Mouse (Mus musculus): Measurements from ENCODE around the gene Vezf1. TPM values are rescaled to one million over a fixed set of nuclear protein-coding genes. Genes with fewer than 3 reads are reported as not detected.

Vezf1 gene
- polyA plus RNA-seq, 1 experiment from 2014 or later: 32.4 TPM

DNA sequence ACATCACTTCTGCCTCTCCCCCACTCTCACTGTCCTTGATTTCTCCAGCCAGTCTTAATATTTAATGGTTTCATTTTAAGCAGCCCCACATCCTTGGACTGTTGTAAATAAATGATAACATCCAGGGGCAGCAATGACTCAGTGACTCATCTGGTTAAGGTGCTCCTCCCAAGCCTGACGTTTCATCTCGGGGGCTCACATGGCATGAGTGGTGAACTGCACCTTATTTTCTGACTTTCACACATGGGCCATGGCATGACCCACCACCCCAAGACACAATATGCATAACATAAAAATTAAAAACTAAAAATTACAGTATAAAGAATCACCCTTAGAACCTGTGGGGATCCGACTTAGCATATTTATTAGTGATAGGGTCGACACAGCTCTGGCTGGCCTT, 22.2 kb upstream of the Vezf1 start:
- no peak overlapping the region for H3K27ac ChIP-seq
- 77% methylated on average over 4 of the region's 4 CpGs for WGBS

DNA sequence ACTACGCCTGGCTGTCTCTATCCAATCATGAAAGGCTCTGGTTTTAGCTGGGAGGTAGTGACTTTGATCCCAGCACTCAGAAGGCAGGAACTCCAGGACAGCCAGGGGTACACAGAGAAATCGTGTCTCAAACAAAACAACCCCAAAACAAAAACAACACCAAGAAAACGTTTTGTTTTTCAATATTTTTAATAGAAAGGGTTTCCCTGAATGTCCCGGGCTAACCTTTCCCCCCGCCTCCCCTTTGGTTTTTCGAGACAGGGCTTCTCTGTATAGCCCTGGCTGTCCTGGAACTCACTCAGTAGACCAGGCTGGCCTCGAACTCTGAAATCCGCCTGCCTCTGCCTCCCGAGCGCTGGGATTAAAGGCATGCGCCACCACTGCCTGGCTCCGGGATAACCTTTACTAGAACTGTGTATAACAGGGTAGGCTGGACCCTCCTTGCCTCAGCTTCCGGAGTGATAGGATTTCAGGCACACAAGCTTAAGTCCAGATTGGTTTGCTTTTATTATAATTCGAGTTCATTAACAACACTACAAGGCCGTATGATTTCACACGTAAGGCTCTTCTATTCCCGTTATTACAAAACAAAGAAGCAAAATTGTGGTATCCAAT, 21.6 kb upstream of the Vezf1 start:
- Histone ChIP-seq H3K4me1 (replicated peaks) (peaks cover 16% of the 10 kb centered on the region), H3K9ac (peak overlapping the region; percentile 100), H3K4me2 (replicated peaks) (peak overlapping the region; percentile 61), H3K36me3 (no peaks in the 10 kb centered on the region), H3K4me3 (replicated peaks) (peak overlapping the region; percentile 99), H3K27ac (no peak overlapping the region), H3K27me3 (replicated peaks) (no peaks in the 10 kb centered on the region), H3K9me3 (no peaks in the 10 kb centered on the region)
- no peak for ATAC-seq
- WGBS: 60% methylated on average over 17 of the region's 17 CpGs

More for the DNA sequence above, 22.2 kb upstream of the Vezf1 start:
- H3K4me2 ChIP-seq (replicated peaks): peak overlapping the region; percentile 61
- H3K36me3 ChIP-seq: no peaks in the 10 kb centered on the region
- no peak overlapping the region for H3K4me3 ChIP-seq (replicated peaks)
- peaks cover 16% of the 10 kb centered on the region for H3K4me1 ChIP-seq (replicated peaks)
- no peaks in the 10 kb centered on the region for H3K27me3 ChIP-seq (replicated peaks)
- no peak overlapping the region for H3K9ac ChIP-seq
- no peaks in the 10 kb centered on the region for H3K9me3 ChIP-seq
- no peak for ATAC-seq

DNA sequence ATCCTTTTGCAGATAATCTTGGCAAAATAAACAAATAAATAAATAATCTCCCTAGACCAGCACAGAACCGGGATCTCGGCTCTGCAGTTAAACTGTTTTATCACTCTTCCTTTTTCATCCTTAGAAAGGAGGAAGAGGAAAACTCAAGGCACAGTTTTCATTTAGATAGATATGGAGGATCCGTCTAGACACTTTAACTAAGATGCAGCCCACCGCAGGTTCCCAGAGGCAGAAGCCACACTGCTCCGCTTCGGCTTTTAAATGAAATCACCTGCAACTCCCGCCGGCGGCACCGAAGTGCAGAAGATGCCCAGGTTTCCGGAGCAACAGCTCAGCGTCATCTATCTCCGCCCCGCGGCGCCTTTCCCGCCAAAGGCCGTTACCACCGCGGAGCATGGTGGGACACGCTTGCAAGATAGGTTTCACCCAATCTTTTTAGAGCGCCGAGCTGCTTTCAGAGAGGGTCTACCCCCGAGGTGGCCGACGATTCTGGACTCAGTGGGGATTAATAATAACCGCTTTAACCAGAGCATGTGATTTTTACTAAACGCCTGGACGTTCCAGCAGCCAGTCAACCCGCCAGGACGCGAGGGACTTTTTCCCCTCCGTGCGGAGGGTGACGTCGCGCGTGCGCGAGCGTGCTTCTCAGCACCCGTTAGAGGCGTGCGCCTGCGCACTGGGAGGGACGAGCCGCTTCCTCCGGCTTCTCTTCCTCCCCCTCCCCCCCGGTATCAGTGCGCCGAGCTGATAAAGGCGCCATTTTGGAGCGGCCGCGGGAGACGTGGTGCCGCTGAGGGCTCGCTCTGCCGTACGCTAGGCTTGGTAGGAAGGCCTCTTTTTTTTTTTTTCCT, 20.9 kb upstream of the Vezf1 start, which contains the start of gene Srsf1:
TSS of gene Srsf1 (plus strand) at position 430 of the 851 bp plus-strand sequence.
- peak within 1 kb of the TSS; percentile 63 for H3K4me2 ChIP-seq (replicated peaks)
- peaks cover 16% of the 10 kb centered on the region for H3K4me1 ChIP-seq (replicated peaks)
- no peaks in the 10 kb centered on the region for H3K36me3 ChIP-seq
- peak within 1 kb of the TSS; percentile 99 for H3K4me3 ChIP-seq (replicated peaks)
- peak within 1 kb of the TSS; percentile 100 for H3K27ac ChIP-seq
- H3K9me3 ChIP-seq: no peaks in the 10 kb centered on the region
- H3K27me3 ChIP-seq (replicated peaks): no peaks in the 10 kb centered on the region
- under 1% methylated on average over 55 of the region's 60 CpGs for WGBS
- peak; percentile 95 for ATAC-seq
- peak within 1 kb of the TSS; percentile 100 for H3K9ac ChIP-seq

DNA sequence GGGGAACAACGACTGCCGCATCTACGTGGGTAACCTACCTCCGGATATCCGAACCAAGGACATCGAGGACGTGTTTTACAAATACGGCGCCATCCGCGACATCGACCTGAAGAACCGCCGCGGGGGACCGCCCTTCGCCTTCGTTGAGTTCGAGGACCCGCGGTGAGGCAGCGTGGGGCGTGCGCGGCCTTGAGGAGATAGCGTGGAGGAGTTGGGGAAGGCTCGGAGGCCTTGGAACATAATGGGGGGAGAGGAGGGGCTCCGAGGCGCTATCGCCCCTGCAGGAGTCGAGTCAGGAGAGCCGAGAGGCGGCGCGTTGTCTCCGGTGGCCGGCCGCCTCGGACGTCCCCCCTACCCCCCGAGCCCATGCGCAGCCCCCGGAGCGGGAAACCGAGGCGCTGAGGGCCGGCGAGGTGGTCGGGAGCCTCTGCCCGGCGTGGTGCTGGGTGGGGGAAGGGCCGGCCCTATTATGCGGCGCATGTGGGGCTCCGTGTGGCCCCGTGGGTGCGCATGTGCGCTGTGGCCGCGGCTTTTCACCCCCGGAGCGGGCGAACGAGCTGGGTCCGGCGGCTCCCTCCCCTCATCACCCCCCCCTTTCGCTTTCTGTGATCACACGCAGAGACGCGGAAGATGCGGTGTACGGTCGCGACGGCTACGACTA, 20.1 kb upstream of the Vezf1 start:
- ATAC-seq: peak; percentile 69
- H3K4me3 ChIP-seq (replicated peaks): peak overlapping the region; percentile 99
- under 1% methylated on average over 70 of the region's 76 CpGs for WGBS
- peaks cover 16% of the 10 kb centered on the region for H3K4me1 ChIP-seq (replicated peaks)
- H3K9me3 ChIP-seq: no peaks in the 10 kb centered on the region
- no peaks in the 10 kb centered on the region for H3K27me3 ChIP-seq (replicated peaks)
- peak overlapping the region; percentile 63 for H3K4me2 ChIP-seq (replicated peaks)
- peak overlapping the region; percentile 100 for H3K27ac ChIP-seq
- H3K36me3 ChIP-seq: peaks cover 2% of the 10 kb centered on the region; the same call in 1 of the 2 replicates
- peak overlapping the region; percentile 100 for H3K9ac ChIP-seq

DNA sequence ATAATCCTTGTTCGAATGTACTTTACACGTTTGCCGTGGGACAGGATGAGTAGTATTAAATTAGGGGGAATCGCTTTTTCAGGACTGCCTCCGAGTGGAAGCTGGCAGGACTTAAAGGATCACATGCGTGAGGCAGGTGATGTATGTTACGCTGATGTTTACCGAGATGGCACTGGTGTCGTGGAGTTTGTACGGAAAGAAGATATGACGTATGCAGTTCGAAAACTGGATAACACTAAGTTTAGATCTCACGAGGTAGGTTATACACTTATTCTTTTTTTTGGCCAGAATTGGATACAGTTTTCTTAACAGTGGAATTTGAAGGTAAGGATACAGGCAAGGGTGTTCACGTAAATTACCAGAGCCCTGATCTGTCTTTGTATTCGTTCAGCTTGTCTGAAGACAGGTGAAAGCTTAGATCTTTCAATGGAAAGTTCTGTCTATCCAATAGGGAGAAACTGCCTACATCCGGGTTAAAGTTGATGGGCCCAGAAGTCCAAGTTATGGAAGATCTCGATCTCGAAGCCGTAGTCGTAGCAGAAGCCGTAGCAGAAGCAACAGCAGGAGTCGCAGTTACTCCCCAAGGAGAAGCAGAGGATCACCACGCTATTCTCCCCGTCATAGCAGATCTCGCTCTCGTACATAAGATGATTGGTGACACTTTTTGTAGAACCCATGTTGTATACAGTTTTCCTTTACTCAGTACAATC, 19.0 kb upstream of the Vezf1 start:
- ATAC-seq: no peak
- Histone ChIP-seq H3K4me3 (replicated peaks) (peak overlapping the region; percentile 99), H3K4me2 (replicated peaks) (peak overlapping the region; percentile 63), H3K27ac (0 out of 2 replicates have a peak overlapping the region, but pooled peaks have one; percentile 100), H3K9ac (peak overlapping the region; percentile 100), H3K36me3 (peaks cover 2% of the 10 kb centered on the region; the same call in 1 of the 2 replicates), H3K4me1 (replicated peaks) (peaks cover 16% of the 10 kb centered on the region), H3K9me3 (no peaks in the 10 kb centered on the region), H3K27me3 (replicated peaks) (no peaks in the 10 kb centered on the region)
- 15% methylated on average over 26 of the region's 26 CpGs for WGBS

- H3K27me3 ChIP-seq (replicated peaks): no peaks in the 10 kb centered on the region
- ATAC-seq: no peak
- H3K36me3 ChIP-seq: peaks cover 2% of the 10 kb centered on the region; the same call in 1 of the 2 replicates
- H3K4me1 ChIP-seq (replicated peaks): peaks cover 16% of the 10 kb centered on the region
- H3K9me3 ChIP-seq: no peaks in the 10 kb centered on the region
- H3K4me2 ChIP-seq (replicated peaks): peak overlapping the region; percentile 63
- H3K9ac ChIP-seq: 0 out of 2 replicates have a peak overlapping the region, but pooled peaks have one; percentile 100
- no peak overlapping the region for H3K27ac ChIP-seq
- peak overlapping the region; percentile 99 for H3K4me3 ChIP-seq (replicated peaks)
Measured at GRCm38 (mm10) chr11:88049732-88050131, 18.3 kb upstream of the Vezf1 start.

DNA sequence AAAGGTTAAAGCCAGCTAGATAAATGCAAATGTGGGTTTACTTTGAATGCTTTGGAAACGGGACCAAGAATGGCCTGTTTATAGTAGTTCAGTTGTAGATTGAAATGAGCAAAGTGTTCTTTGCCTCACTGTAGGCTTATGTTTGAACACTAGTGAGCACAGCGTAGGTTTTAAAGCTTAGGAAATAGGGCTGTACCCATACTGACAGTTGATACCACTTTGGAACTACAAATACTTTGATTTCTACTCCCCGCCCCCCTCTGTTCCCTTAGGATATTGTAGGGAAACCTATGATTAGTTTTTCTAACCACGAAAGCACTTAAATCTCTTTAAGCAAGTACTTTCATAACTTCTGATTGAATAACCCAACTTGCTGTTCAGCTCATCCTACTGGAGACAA, 15.4 kb upstream of the Vezf1 start:
- WGBS: 84% methylated on average over 4 of the region's 4 CpGs
- Histone ChIP-seq H3K9me3 (no peaks in the 10 kb centered on the region), H3K4me2 (replicated peaks) (no peak overlapping the region), H3K27ac (no peak overlapping the region), H3K9ac (no peak overlapping the region), H3K27me3 (replicated peaks) (no peaks in the 10 kb centered on the region), H3K4me1 (replicated peaks) (peaks cover 7% of the 10 kb centered on the region), H3K4me3 (replicated peaks) (no peak overlapping the region), H3K36me3 (peaks cover 2% of the 10 kb centered on the region; the same call in 1 of the 2 replicates)
- ATAC-seq: no peak

GRCm38 (mm10) chr11:88053821-88054220, 14.3 kb upstream of the Vezf1 start:
- no peak overlapping the region for H3K27ac ChIP-seq
- H3K4me1 ChIP-seq (replicated peaks): peaks cover 7% of the 10 kb centered on the region
- H3K36me3 ChIP-seq: peaks cover 2% of the 10 kb centered on the region; the same call in 1 of the 2 replicates
- H3K9me3 ChIP-seq: no peaks in the 10 kb centered on the region
- no peak overlapping the region for H3K9ac ChIP-seq
- H3K4me2 ChIP-seq (replicated peaks): no peak overlapping the region
- no peak overlapping the region for H3K4me3 ChIP-seq (replicated peaks)
- H3K27me3 ChIP-seq (replicated peaks): no peaks in the 10 kb centered on the region
- WGBS: 59% methylated on average over 3 of the region's 3 CpGs
- no peak for ATAC-seq

DNA sequence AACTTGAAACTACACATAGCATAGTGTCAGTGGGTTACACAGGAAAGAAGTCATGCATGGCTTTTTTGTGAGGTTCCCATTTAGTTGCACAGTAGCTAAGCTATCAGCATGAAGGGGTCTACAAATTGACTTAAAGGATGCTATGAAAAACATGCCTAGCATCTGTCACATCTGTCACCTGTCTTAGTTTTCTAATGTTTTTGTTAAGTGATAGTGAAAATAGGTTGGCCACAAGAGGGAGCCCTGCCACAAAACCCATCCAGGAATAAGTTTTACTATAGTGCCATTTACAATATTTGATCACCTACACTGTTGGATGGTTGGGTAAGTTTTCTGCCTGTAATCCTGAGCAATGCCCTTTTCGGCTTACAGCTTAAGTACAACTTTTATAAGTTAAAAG, 13.5 kb upstream of the Vezf1 start:
- peaks cover 7% of the 10 kb centered on the region for H3K4me1 ChIP-seq (replicated peaks)
- WGBS: 84% methylated on average over 1 of the region's 1 CpGs
- no peak overlapping the region for H3K9ac ChIP-seq
- no peak overlapping the region for H3K4me3 ChIP-seq (replicated peaks)
- no peaks in the 10 kb centered on the region for H3K9me3 ChIP-seq
- peaks cover 2% of the 10 kb centered on the region; the same call in 1 of the 2 replicates for H3K36me3 ChIP-seq
- no peaks in the 10 kb centered on the region for H3K27me3 ChIP-seq (replicated peaks)
- ATAC-seq: no peak
- H3K27ac ChIP-seq: no peak overlapping the region
- no peak overlapping the region for H3K4me2 ChIP-seq (replicated peaks)

GRCm38 (mm10) chr11:88055777-88056176, 12.3 kb upstream of the Vezf1 start:
- peaks cover 2% of the 10 kb centered on the region; the same call in 1 of the 2 replicates for H3K36me3 ChIP-seq
- no peak overlapping the region for H3K27ac ChIP-seq
- ATAC-seq: no peak
- H3K4me1 ChIP-seq (replicated peaks): no peaks in the 10 kb centered on the region; the same call in 1 of the 2 replicates
- H3K27me3 ChIP-seq (replicated peaks): no peaks in the 10 kb centered on the region
- 85% methylated on average over 2 of the region's 2 CpGs for WGBS
- H3K4me3 ChIP-seq (replicated peaks): no peak overlapping the region
- no peaks in the 10 kb centered on the region for H3K9me3 ChIP-seq
- H3K9ac ChIP-seq: no peak overlapping the region
- no peak overlapping the region for H3K4me2 ChIP-seq (replicated peaks)

DNA sequence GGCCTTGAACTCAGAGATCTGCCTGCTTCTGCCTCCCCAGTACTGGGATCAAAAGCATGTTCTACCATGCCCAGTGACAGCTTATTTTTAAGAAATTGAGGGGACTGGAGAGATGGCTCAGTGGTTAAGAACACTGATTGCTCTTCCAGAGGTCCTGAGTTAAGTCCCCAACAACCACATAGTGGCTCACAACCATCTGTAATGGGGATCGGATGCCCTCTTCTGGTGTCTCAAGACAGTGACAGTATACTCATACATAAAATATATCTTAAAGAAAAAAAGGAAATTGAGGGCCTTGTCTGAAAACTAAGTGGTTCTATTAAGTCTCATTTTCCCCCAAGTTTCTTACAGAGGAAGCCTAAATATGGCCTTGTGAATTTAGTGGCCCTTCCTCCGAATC, 10.3 kb upstream of the Vezf1 start:
- Histone ChIP-seq H3K27ac (no peak overlapping the region), H3K4me1 (replicated peaks) (no peaks in the 10 kb centered on the region; the same call in 1 of the 2 replicates), H3K4me3 (replicated peaks) (no peak overlapping the region), H3K9ac (no peak overlapping the region), H3K27me3 (replicated peaks) (no peaks in the 10 kb centered on the region), H3K9me3 (no peaks in the 10 kb centered on the region), H3K4me2 (replicated peaks) (no peak overlapping the region), H3K36me3 (no peaks in the 10 kb centered on the region)
- no peak for ATAC-seq
- WGBS: 75% methylated on average over 2 of the region's 2 CpGs
